Mouse (Mus musculus): ENCODE measurements around the gene Htra2.
A peak's percentile ranks its signal among the peaks of the same experiment; 100 is the strongest.

GRCm38 (mm10) chr6:83017190-83017589 lies 37.9 kb downstream of the Htra2 start:
- TF ChIP-seq MAX (IDR thresholded peaks at IDR 0.05) (peak; percentile 87), CTCF (IDR thresholded peaks at IDR 0.05; ENCODE audit: control insufficient read depth, insufficient read depth, insufficient read length) (no peak), CEBPB (IDR thresholded peaks at IDR 0.05; ENCODE audit: low read depth) (no peak), MYOD1 (IDR thresholded peaks at IDR 0.05; ENCODE audit: control insufficient read depth, insufficient read length, low read depth) (no peak), USF1 (IDR thresholded peaks at IDR 0.05; ENCODE audit: low read depth) (no peak)
